Mouse (Mus musculus): ENCODE data around the gene ccdc198. TPM values are rescaled to one million over a fixed set of nuclear protein-coding genes. Genes with fewer than 3 reads are reported as not detected.

ccdc198 gene
- total and polyA plus RNA-seq, 3 experiments = not detected

- peak; percentile 93 for TF ChIP-seq BHLHE40 (IDR thresholded peaks at IDR 0.05; ENCODE audit: low read depth, low read length)
- TF ChIP-seq NRF1 (IDR thresholded peaks at IDR 0.05; ENCODE audit: low read depth, low read length) = no peak
- no peak for TF ChIP-seq RAD21 (IDR thresholded peaks at IDR 0.05; ENCODE audit: low read depth, low read length)
- TF ChIP-seq E2F4 (IDR thresholded peaks at IDR 0.05; ENCODE audit: insufficient replicate concordance, low read depth, low read length) = no peak
- no peak for TF ChIP-seq CTCF (conservative IDR thresholded peaks at IDR 0.05 in 1 of 2, IDR thresholded peaks at IDR 0.05 in 1 of 2; ENCODE audit: low read depth in 2 of 2, low read length in 2 of 2)
- peak; percentile 78 for TF ChIP-seq MAZ (IDR thresholded peaks at IDR 0.05; ENCODE audit: low read depth, low read length)
- TF ChIP-seq USF1 (IDR thresholded peaks at IDR 0.05; ENCODE audit: low read depth, low read length) = no peak
These were observed 73.2 kb downstream of the ccdc198 start, which contains the start of gene Naa30 (continued) for GRCm38 (mm10) chr14:49171867-49172581.

GRCm38 (mm10) chr14:49171286-49171685 is 74.0 kb downstream of the ccdc198 start:
- Histone ChIP-seq H3K79me2 (replicated peaks; ENCODE audit: control insufficient read depth, extremely low read depth, insufficient read depth, poor library complexity, severe bottlenecking) (peaks cover 26% of the 10 kb centered on the region), H3K27me3 (replicated peaks) (no peaks in the 10 kb centered on the region), H3K36me3 (replicated peaks in 1 of 2; ENCODE audit: control insufficient read depth in 1 of 2, insufficient read depth in 1 of 2, low read length in 1 of 2) (peaks cover 3 to 16% of the 10 kb centered on the region in 2 experiments), H3K27ac (ENCODE audit: insufficient read depth, low read depth) (no peak overlapping the region), H3K9ac (ENCODE audit: insufficient read depth, low read depth) (peak overlapping the region; percentile 76), H3K4me2 (ENCODE audit: insufficient read depth, low read depth, poor library complexity, severe bottlenecking) (peak overlapping the region; percentile 89), H3K4me3 (replicated peaks in 1 of 3; ENCODE audit: low read depth in 2 of 3, low read length in 2 of 3, poor library complexity in 1 of 3) (peak overlapping the region; percentile 69 to 90 (median 77)), H3K4me1 (ENCODE audit: control insufficient read depth in 1 of 2, insufficient read depth in 2 of 2) (peaks cover 3 to 29% of the 10 kb centered on the region in 2 experiments; a peak in 2 of 4 replicates), H3K9me3 (replicated peaks; ENCODE audit: low read length) (no peaks in the 10 kb centered on the region)
- dilution Hi-C loops (cut with MboI; ENCODE audit: extremely low pct_ligation_motif_present, extremely low pct_unique_long_range_greater_than_20kb, low sequenced_read_pairs) (no loop called here), in situ Hi-C loops (cut with MboI; ENCODE audit: low pct_ligation_motif_present, low pct_unique_long_range_greater_than_20kb, low sequenced_read_pairs) (no loop called here)
- TF ChIP-seq SMC3 (IDR thresholded peaks at IDR 0.05; ENCODE audit: low read depth, low read length) = no peak
- TF ChIP-seq MAZ (IDR thresholded peaks at IDR 0.05; ENCODE audit: low read depth, low read length) = no peak
- TF ChIP-seq MAFK (IDR thresholded peaks at IDR 0.05; ENCODE audit: insufficient replicate concordance, low read length) = peak; percentile 65; the same call in 1 of the 2 replicates
- DNase-seq (ENCODE audit: extremely low read depth) = peak; percentile 24

Other genes starting within 250 kb of the ccdc198 start
- gene Ap5m1, start 179.4 kb downstream of the ccdc198 start, total RNA-seq (2012; rRNA removed) = 12.9 and 13.2 TPM in 2 replicates
- gene Ap5m1, start 179.4 kb downstream of the ccdc198 start, total RNA-seq (2014; rRNA removed) = 29.1 and 30.7 TPM in 2 replicates
- 11.7 and 12.4 TPM in 2 replicates for gene Ap5m1, start 179.4 kb downstream of the ccdc198 start, polyA plus RNA-seq (2012; ENCODE audit: insufficient read length, low read depth)
- 20.1 and 25.6 TPM in 2 replicates for gene Exoc5, start 178.8 kb downstream of the ccdc198 start, total RNA-seq (2012; rRNA removed)
- 65.1 and 88.5 TPM in 2 replicates for gene Exoc5, start 178.8 kb downstream of the ccdc198 start, total RNA-seq (2014; rRNA removed)
- gene Exoc5, start 178.8 kb downstream of the ccdc198 start, polyA plus RNA-seq (2012; ENCODE audit: insufficient read length, low read depth) = 38.9 and 40.6 TPM in 2 replicates
- 13.5 and 15.2 TPM in 2 replicates for gene Naa30, start 73.2 kb downstream of the ccdc198 start, total RNA-seq (2012; rRNA removed)
- gene Naa30, start 73.2 kb downstream of the ccdc198 start, total RNA-seq (2014; rRNA removed) = 26.5 and 31.4 TPM in 2 replicates
- gene Naa30, start 73.2 kb downstream of the ccdc198 start, polyA plus RNA-seq (2012; ENCODE audit: insufficient read length, low read depth) = 23.5 and 25.6 TPM in 2 replicates